Mouse (Mus musculus) myocyte (in vitro differentiated cells): ENCODE measurements at regions not wholly inside any gene's neighbourhood (a gene's known extent, or its start where the extent isn't known, plus 50 kb on each side); places are given as distances from the start of the nearest gene placed in this dataset.

ENCODE experiments used
- E2F4 ChIP-seq: IDR thresholded peaks from one replicate; pipeline ENCODE4 v1.6.1; 2011; ENCODE audit warnings: mild to moderate bottlenecking, control low read depth, moderate library complexity; ENCODE audit not compliant: insufficient read depth
- MAX ChIP-seq: IDR thresholded peaks from one replicate; pipeline ENCODE4 v1.6.1; 2011; ENCODE audit warnings: low read depth, mild to moderate bottlenecking, control low read depth
- MYOD1 ChIP-seq, 3 experiments: IDR thresholded peaks; one replicate each; pipeline ENCODE4 v1.6.1; 2011; ENCODE audit warnings: control low read depth in 2 of 3, low read depth in 2 of 3, mild to moderate bottlenecking in 2 of 3, moderate library complexity in 1 of 3; ENCODE audit not compliant: insufficient read length in 2 of 3, control insufficient read depth in 1 of 3
- MYOG ChIP-seq, 3 experiments: IDR thresholded peaks; one replicate each; pipeline ENCODE4 v1.6.1; 2011; ENCODE audit warnings: control low read depth in 2 of 3, low read depth in 2 of 3, mild to moderate bottlenecking in 2 of 3; ENCODE audit not compliant: insufficient read length in 2 of 3, control insufficient read depth in 1 of 3, insufficient read depth in 1 of 3
- POLR2A ChIP-seq: IDR thresholded peaks from one replicate; pipeline ENCODE4 v1.6.1; 2011; ENCODE audit warnings: low read depth, mild to moderate bottlenecking, control low read depth, moderate library complexity; ENCODE audit not compliant: insufficient read length
- TCF12 ChIP-seq: IDR thresholded peaks from one replicate; pipeline ENCODE4 v1.6.1; 2011; ENCODE audit warnings: mild to moderate bottlenecking, control low read depth; ENCODE audit not compliant: poor library complexity, insufficient read depth, severe bottlenecking
- TCF3 ChIP-seq: IDR thresholded peaks from one replicate; pipeline ENCODE4 v1.6.1; 2011; ENCODE audit warnings: low read depth, control low read depth; ENCODE audit not compliant: insufficient read length
- USF1 ChIP-seq: IDR thresholded peaks from one replicate; pipeline ENCODE4 v1.6.1; 2011; ENCODE audit warnings: low read depth, mild to moderate bottlenecking, control low read depth, moderate library complexity

DNA sequence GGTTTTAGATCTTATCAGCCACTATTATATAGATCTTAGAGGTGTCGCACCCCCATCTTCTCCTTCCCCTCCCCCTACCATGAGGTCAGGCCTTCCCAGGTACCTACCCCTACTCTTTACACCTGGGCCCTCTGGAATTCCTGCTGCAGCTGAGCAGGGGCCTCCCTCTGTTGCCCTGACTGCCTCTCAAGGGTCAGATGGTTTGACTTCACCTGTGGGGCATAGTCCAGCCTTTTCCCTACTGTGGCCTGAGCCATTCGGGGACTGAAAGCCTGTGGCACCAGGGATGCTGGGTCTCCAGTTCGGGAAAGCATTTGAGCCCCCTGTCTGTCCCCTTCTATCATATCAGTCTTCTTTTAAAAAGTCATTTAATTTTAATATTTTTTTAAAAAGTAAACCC lies 196.4 kb downstream of the Gadd45g start:
- no peak for TF ChIP-seq POLR2A
- no peak for TF ChIP-seq TCF12
- TF ChIP-seq USF1 = no peak
- TF ChIP-seq MAX = no peak
- TF ChIP-seq MYOG (IDR thresholded peaks at IDR 0.05; ENCODE audit: control insufficient read depth in 1 of 3, insufficient read depth in 1 of 3, insufficient read length in 2 of 3, low read depth in 2 of 3) = no peak
- TF ChIP-seq TCF3 = no peak
- TF ChIP-seq MYOD1 (IDR thresholded peaks at IDR 0.05; ENCODE audit: control insufficient read depth in 1 of 3, insufficient read length in 2 of 3, low read depth in 2 of 3) = no peak
- no peak for TF ChIP-seq E2F4
